In genomic region chr16:96348766-96349165, GRCm38 (mm10) we compare ENCODE assay signal across 20 mouse cellular contexts.
A peak's percentile ranks its signal among the peaks of the same experiment; 100 is the strongest.
DNase-seq lines count a peak whose midpoint lies in the region; ATAC-seq and TF ChIP-seq lines count a peak whose summit lies in the region.
"Had no signal": no experiment of that assay in that cellular context is flagged by ENCODE, and none has a peak within 500 bp of the region (broad histone marks: within the 10 kb centered on the region; RNA-seq: fewer than 3 reads in every experiment).

No protein-coding gene starts in this region.

- no peaks in the 10 kb centered on the region for H3K9me3 ChIP-seq in hindbrain, postnatal 0 days (ENCODE audit: low read length)
- H3K9me3 ChIP-seq in hindbrain, embryonic 14.5 days (ENCODE audit: control insufficient read depth, low read length) = no peaks in the 10 kb centered on the region
- H3K9me3 ChIP-seq in kidney, embryonic 16.5 days (ENCODE audit: low read length) = no peaks in the 10 kb centered on the region
- H3K9me3 ChIP-seq in limb, embryonic 13.5 days = no peaks in the 10 kb centered on the region
- H3K9me3 ChIP-seq: embryonic facial prominence, embryonic 15.5 days; forebrain, embryonic 10.5 days; heart, embryonic 13.5 days had no signal

- H3K27ac ChIP-seq in hindbrain, postnatal 0 days = no peak overlapping the region
- H3K27ac ChIP-seq in hindbrain, embryonic 14.5 days = no peak overlapping the region
- peak overlapping the region; percentile 47; the same call in 1 of the 2 replicates for H3K27ac ChIP-seq in kidney, embryonic 16.5 days (ENCODE audit: low read length)
- H3K27ac ChIP-seq in limb, embryonic 13.5 days = no peak overlapping the region
- H3K27ac ChIP-seq: embryonic facial prominence, embryonic 15.5 days; forebrain, embryonic 10.5 days; heart, embryonic 13.5 days had no signal

- DNase-seq in hindbrain, postnatal 0 days (ENCODE audit: low spot score) = no peak
- no peak for DNase-seq in hindbrain, embryonic 14.5 days (ENCODE audit: low spot score)
- DNase-seq in kidney, postnatal 10 days = no peak
- peak; percentile 13 for DNase-seq in lung, postnatal 10 days
- no peak for DNase-seq in lung, postnatal 36 days
- DNase-seq in urinary bladder, postnatal 25 days (ENCODE audit: low spot score) = no peak
- DNase-seq: adrenal gland, postnatal 10 days; cerebellum, adult 11 months; cerebellum, adult 8-10 months; cerebellum, postnatal 14 days; gastrocnemius, postnatal 36 days; heart, adult 11 months; heart, postnatal 36 days had no signal

- H3K36me3 ChIP-seq in hindbrain, postnatal 0 days (ENCODE audit: insufficient read depth, low read length) = no peaks in the 10 kb centered on the region
- H3K36me3 ChIP-seq in hindbrain, embryonic 14.5 days (replicated peaks; ENCODE audit: control insufficient read depth, insufficient read depth) = no peaks in the 10 kb centered on the region
- no peaks in the 10 kb centered on the region for H3K36me3 ChIP-seq in kidney, embryonic 16.5 days (ENCODE audit: insufficient read depth, low read length)
- no peaks in the 10 kb centered on the region for H3K36me3 ChIP-seq in limb, embryonic 13.5 days
- H3K36me3 ChIP-seq: embryonic facial prominence, embryonic 15.5 days; forebrain, embryonic 10.5 days; heart, embryonic 13.5 days had no signal

- H3K4me3 ChIP-seq in hindbrain, postnatal 0 days (ENCODE audit: low read length) = no peak overlapping the region
- no peak overlapping the region for H3K4me3 ChIP-seq in hindbrain, embryonic 14.5 days (replicated peaks; ENCODE audit: low read length)
- H3K4me3 ChIP-seq in kidney, embryonic 16.5 days (ENCODE audit: low read length) = peak overlapping the region; percentile 14; the same call in 1 of the 2 replicates
- H3K4me3 ChIP-seq in limb, embryonic 13.5 days = no peak overlapping the region
- H3K4me3 ChIP-seq: embryonic facial prominence, embryonic 15.5 days; erythroblast, embryonic 14.5 days; forebrain, embryonic 10.5 days; heart, embryonic 13.5 days had no signal

- no peaks in the 10 kb centered on the region for H3K27me3 ChIP-seq in hindbrain, postnatal 0 days (ENCODE audit: insufficient read depth, low read length)
- no peaks in the 10 kb centered on the region for H3K27me3 ChIP-seq in hindbrain, embryonic 14.5 days (ENCODE audit: control insufficient read depth, insufficient read depth, low read length)
- H3K27me3 ChIP-seq in kidney, embryonic 16.5 days (ENCODE audit: insufficient read depth, low read length) = no peaks in the 10 kb centered on the region
- 0 out of 2 replicates have a peak, but pooled peaks cover 7% of the 10 kb centered on the region for H3K27me3 ChIP-seq in limb, embryonic 13.5 days
- H3K27me3 ChIP-seq: embryonic facial prominence, embryonic 15.5 days had no signal

- peak overlapping the region; percentile 5; the same call in 1 of the 2 replicates for H3K4me2 ChIP-seq in hindbrain, postnatal 0 days (ENCODE audit: low read depth, low read length)
- H3K4me2 ChIP-seq in hindbrain, embryonic 14.5 days (replicated peaks) = no peak overlapping the region
- peak overlapping the region; percentile 28 for H3K4me2 ChIP-seq in kidney, embryonic 16.5 days (replicated peaks; ENCODE audit: low read depth, low read length)
- H3K4me2 ChIP-seq in limb, embryonic 13.5 days (replicated peaks) = peak overlapping the region; percentile 49
- H3K4me2 ChIP-seq: embryonic facial prominence, embryonic 15.5 days; heart, embryonic 13.5 days had no signal

- TF ChIP-seq CTCF in hindbrain, postnatal 0 days (IDR thresholded peaks at IDR 0.05; ENCODE audit: low read depth) = no peak

- no peaks in the 10 kb centered on the region for H3K4me1 ChIP-seq in hindbrain, postnatal 0 days (ENCODE audit: insufficient read depth, low read length)
- H3K4me1 ChIP-seq in hindbrain, embryonic 14.5 days (replicated peaks; ENCODE audit: control insufficient read depth, insufficient read depth, low read length) = no peaks in the 10 kb centered on the region
- peaks cover 14% of the 10 kb centered on the region for H3K4me1 ChIP-seq in kidney, embryonic 16.5 days (ENCODE audit: insufficient read depth, low read length)
- H3K4me1 ChIP-seq in limb, embryonic 13.5 days = peaks cover 15% of the 10 kb centered on the region
- H3K4me1 ChIP-seq: embryonic facial prominence, embryonic 15.5 days had no signal

- 79% methylated on average over 5 of the region's 5 CpGs for WGBS in hindbrain, postnatal 0 days
- WGBS in hindbrain, embryonic 14.5 days = 78% methylated on average over 5 of the region's 5 CpGs
- WGBS in kidney, embryonic 16.5 days = 32% methylated on average over 5 of the region's 5 CpGs
- 63% methylated on average over 5 of the region's 5 CpGs for WGBS in limb, embryonic 13.5 days

- no peak overlapping the region for H3K9ac ChIP-seq in hindbrain, postnatal 0 days (replicated peaks; ENCODE audit: low read length)
- H3K9ac ChIP-seq in hindbrain, embryonic 14.5 days = no peak overlapping the region
- no peak overlapping the region for H3K9ac ChIP-seq in kidney, embryonic 16.5 days (replicated peaks; ENCODE audit: low read length)
- H3K9ac ChIP-seq in limb, embryonic 13.5 days = no peak overlapping the region
- H3K9ac ChIP-seq: embryonic facial prominence, embryonic 15.5 days; heart, embryonic 13.5 days had no signal

- ATAC-seq in hindbrain, postnatal 0 days = no peak
- ATAC-seq in hindbrain, embryonic 14.5 days (ENCODE audit: low FRiP score) = no peak
- peak; percentile 44; the same call in 1 of the 2 replicates for ATAC-seq in kidney, embryonic 16.5 days (ENCODE audit: low FRiP score, low TSS enrichment)
- ATAC-seq in limb, embryonic 13.5 days (ENCODE audit: low FRiP score, low read depth) = no peak
- ATAC-seq: forebrain, embryonic 14.5 days had no signal
